Mouse (Mus musculus): ENCODE results near the gene Marf1. TPM values are rescaled to one million over a fixed set of nuclear protein-coding genes. Genes with fewer than 3 reads are reported as not detected.

Marf1 gene
- polyA plus RNA-seq, 1 experiment from 2014 or later: 10.3 TPM

DNA sequence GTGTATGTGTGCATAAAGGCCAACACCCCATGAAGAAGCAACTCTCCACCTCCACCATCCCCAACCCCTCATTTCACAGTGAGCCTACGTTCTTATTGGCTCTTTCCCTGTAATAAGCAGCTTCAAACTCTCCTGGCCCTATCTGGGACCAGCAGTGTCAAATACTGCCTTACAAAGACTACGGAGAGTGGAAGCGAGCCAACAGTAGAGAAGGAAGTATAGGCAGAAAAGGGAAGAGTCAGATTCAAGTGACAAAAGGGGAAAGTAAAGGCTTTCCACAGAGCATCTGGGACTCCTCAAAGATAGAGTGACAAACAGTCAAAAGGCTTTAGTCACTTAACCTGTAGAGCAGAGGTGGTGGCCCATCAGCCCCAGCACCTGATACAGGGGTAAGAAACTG, 50.4 kb downstream of the Marf1 start:
- 90% methylated on average over 3 of the region's 3 CpGs for WGBS
- Histone ChIP-seq H3K36me3 (ENCODE audit: control insufficient read depth, insufficient read depth, low read length) (peaks cover 20% of the 10 kb centered on the region), H3K27ac (ENCODE audit: low read depth, low read length) (no peak overlapping the region), H3K4me3 (ENCODE audit: low read depth, low read length) (no peak overlapping the region), H3K4me2 (no peak overlapping the region), H3K27me3 (replicated peaks; ENCODE audit: control insufficient read depth, insufficient read depth, low read length) (no peaks in the 10 kb centered on the region), H3K9ac (ENCODE audit: low read depth, low read length) (no peak overlapping the region), H3K9me3 (ENCODE audit: control insufficient read depth, low read length) (no peaks in the 10 kb centered on the region), H3K4me1 (replicated peaks; ENCODE audit: control insufficient read depth, insufficient read depth, low read length) (no peaks in the 10 kb centered on the region)
- DNase-seq (ENCODE audit: low spot score) (no peak), ATAC-seq (replicated peaks; ENCODE audit: low FRiP score) (no peak)

DNA sequence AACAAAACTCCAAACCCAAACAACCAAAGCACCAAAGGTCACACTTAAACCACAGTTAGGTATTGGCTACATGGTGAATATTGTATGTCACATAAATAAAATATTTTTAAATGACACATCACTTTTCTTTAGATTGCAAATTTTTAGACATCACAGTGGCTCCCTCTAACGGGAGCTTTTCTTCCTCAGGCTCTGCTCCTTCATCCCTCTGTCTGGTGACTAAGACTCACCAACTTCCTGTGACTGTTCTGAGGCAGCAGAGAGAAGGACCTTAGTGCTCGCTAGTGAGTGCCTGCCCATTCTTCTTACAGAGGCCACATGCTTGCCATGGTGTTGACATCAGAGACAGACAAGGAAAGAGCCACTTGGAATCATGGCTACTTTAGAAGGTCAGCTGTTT, 51.0 kb downstream of the Marf1 start:
- H3K4me2 ChIP-seq: no peak overlapping the region
- ATAC-seq (replicated peaks; ENCODE audit: low FRiP score) (no peak), DNase-seq (ENCODE audit: low spot score) (no peak)
- H3K9me3 ChIP-seq (ENCODE audit: control insufficient read depth, low read length): no peaks in the 10 kb centered on the region
- H3K27me3 ChIP-seq (replicated peaks; ENCODE audit: control insufficient read depth, insufficient read depth, low read length): no peaks in the 10 kb centered on the region
- H3K9ac ChIP-seq (ENCODE audit: low read depth, low read length): no peak overlapping the region
- WGBS: 61% methylated on average over 2 of the region's 2 CpGs
- H3K4me3 ChIP-seq (ENCODE audit: low read depth, low read length): no peak overlapping the region
- H3K36me3 ChIP-seq (ENCODE audit: control insufficient read depth, insufficient read depth, low read length): peaks cover 20% of the 10 kb centered on the region
- H3K27ac ChIP-seq (ENCODE audit: low read depth, low read length): no peak overlapping the region
- H3K4me1 ChIP-seq (replicated peaks; ENCODE audit: control insufficient read depth, insufficient read depth, low read length): no peaks in the 10 kb centered on the region

DNA sequence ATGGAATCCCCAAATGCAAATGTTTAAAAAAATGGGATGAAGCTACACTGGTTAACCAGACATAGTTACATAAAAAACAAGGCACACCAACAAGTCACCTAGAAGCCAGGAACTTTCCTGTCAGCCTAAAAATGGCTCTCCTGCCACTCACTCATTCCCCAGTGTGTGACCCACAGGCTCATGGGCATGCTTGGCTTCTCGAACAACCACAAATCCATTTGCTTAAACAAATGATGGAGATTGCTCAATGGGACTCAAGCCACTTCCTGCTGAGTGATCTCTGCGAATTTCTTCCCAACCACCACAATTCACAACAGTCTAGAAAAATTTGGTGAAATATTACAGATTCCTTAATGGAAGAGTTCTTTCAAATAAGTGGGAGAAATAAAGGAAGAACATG, 52.2 kb downstream of the Marf1 start:
- peaks cover 13% of the 10 kb centered on the region for H3K36me3 ChIP-seq (ENCODE audit: control insufficient read depth, insufficient read depth, low read length)

DNA sequence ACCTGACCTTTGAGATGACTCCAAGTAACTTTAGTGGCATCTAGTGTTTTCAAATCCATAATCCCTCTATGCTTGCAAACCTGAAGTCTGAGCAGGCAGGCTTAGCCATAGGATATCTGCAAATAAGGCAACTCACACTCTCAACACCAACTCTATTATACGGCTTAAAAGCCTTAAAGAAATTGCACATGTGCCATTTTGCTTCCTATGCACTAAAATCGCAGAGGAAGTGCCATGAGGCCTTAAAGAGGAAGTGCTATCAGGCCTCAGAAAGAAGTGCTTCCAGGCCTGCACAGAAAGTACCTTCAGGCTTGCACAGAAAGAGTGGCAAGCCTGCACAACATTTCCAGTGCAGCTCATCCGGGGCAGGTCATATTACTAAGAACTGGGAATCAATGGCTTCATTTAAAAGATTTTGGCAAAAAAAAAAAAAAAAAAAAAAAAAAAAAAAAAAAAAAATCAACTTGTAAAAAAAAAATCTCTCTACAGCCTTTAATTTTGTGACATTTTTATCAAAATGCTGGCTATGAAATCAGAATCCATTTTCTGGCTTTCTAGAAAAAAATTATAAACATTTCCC, 53.4 kb downstream of the Marf1 start:
- DNase-seq (ENCODE audit: low spot score): no peak
- no peak for ATAC-seq (replicated peaks; ENCODE audit: low FRiP score)
- H3K4me2 ChIP-seq: no peak overlapping the region
- peaks cover 13% of the 10 kb centered on the region for H3K36me3 ChIP-seq (ENCODE audit: control insufficient read depth, insufficient read depth, low read length)
- WGBS: 55% methylated on average over 3 of the region's 3 CpGs
- no peak overlapping the region for H3K27ac ChIP-seq (ENCODE audit: low read depth, low read length)
- no peaks in the 10 kb centered on the region for H3K27me3 ChIP-seq (replicated peaks; ENCODE audit: control insufficient read depth, insufficient read depth, low read length)
- no peaks in the 10 kb centered on the region for H3K9me3 ChIP-seq (ENCODE audit: control insufficient read depth, low read length)
- H3K9ac ChIP-seq (ENCODE audit: low read depth, low read length): no peak overlapping the region
- H3K4me1 ChIP-seq (replicated peaks; ENCODE audit: control insufficient read depth, insufficient read depth, low read length): no peaks in the 10 kb centered on the region
- no peak overlapping the region for H3K4me3 ChIP-seq (ENCODE audit: low read depth, low read length)

More for the DNA sequence above, 52.2 kb downstream of the Marf1 start:
- H3K9ac ChIP-seq (ENCODE audit: low read depth, low read length): no peak overlapping the region
- ATAC-seq (replicated peaks; ENCODE audit: low FRiP score) (no peak), DNase-seq (ENCODE audit: low spot score) (no peak)
- no peaks in the 10 kb centered on the region for H3K9me3 ChIP-seq (ENCODE audit: control insufficient read depth, low read length)
- no peak overlapping the region for H3K4me3 ChIP-seq (ENCODE audit: low read depth, low read length)
- H3K4me1 ChIP-seq (replicated peaks; ENCODE audit: control insufficient read depth, insufficient read depth, low read length): no peaks in the 10 kb centered on the region
- 60% methylated on average over 2 of the region's 2 CpGs for WGBS
- no peaks in the 10 kb centered on the region for H3K27me3 ChIP-seq (replicated peaks; ENCODE audit: control insufficient read depth, insufficient read depth, low read length)
- no peak overlapping the region for H3K27ac ChIP-seq (ENCODE audit: low read depth, low read length)
- no peak overlapping the region for H3K4me2 ChIP-seq

DNA sequence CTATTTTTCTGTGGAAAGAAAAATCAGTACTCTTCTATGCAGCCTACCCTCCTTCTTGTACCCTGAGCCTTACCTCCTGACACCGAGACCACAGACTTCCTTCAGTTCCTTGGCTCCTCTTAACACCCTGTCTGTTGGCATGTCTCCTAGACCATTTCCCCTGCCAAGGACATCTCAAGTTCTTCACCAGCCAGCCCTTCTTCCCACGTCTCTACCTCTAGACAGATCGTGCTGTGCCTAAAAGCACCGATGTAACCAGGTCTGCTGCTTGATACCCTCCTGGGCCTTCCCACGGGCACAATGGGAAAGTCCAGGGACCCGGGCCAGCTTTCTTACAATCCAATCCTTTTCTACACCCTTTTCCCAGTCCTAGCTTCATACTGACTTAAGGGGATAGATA, 57.3 kb downstream of the Marf1 start:
- Histone ChIP-seq H3K9ac (ENCODE audit: low read depth, low read length) (no peak overlapping the region), H3K9me3 (ENCODE audit: control insufficient read depth, low read length) (no peaks in the 10 kb centered on the region), H3K36me3 (ENCODE audit: control insufficient read depth, insufficient read depth, low read length) (peaks cover 3% of the 10 kb centered on the region; the same call in 1 of the 2 replicates), H3K4me1 (replicated peaks; ENCODE audit: control insufficient read depth, insufficient read depth, low read length) (no peaks in the 10 kb centered on the region), H3K4me2 (no peak overlapping the region), H3K27me3 (replicated peaks; ENCODE audit: control insufficient read depth, insufficient read depth, low read length) (no peaks in the 10 kb centered on the region), H3K27ac (ENCODE audit: low read depth, low read length) (no peak overlapping the region), H3K4me3 (ENCODE audit: low read depth, low read length) (no peak overlapping the region)
- ATAC-seq (replicated peaks; ENCODE audit: low FRiP score) (no peak), DNase-seq (ENCODE audit: low spot score) (no peak)
- WGBS: 86% methylated on average over 6 of the region's 6 CpGs

DNA sequence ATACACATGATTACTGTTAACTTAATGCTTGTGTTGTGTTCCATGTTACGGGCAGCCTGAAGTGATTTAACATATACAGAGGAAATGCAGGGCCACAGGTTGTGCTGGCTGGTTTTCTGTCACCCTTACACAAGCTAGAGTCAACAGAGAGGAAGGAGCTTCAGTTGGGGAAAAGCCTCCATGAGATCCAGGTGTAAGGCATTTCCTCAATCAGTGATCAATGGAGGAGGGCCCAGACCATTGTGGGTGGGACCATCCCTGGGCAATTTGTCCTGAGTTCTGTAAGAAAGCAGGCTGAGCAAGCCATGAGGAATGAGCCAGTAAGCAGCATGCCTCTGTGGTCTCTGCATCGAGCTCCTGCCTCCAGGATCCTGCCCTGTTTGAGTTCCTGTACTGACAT, 71.4 kb downstream of the Marf1 start:
- H3K27me3 ChIP-seq (replicated peaks; ENCODE audit: control insufficient read depth, insufficient read depth, low read length): no peaks in the 10 kb centered on the region
- no peak overlapping the region for H3K9ac ChIP-seq (ENCODE audit: low read depth, low read length)
- no peaks in the 10 kb centered on the region for H3K9me3 ChIP-seq (ENCODE audit: control insufficient read depth, low read length)
- ATAC-seq (replicated peaks; ENCODE audit: low FRiP score) (no peak), DNase-seq (ENCODE audit: low spot score) (no peak)
- 60% methylated on average over 2 of the region's 2 CpGs for WGBS
- no peak overlapping the region for H3K4me3 ChIP-seq (ENCODE audit: low read depth, low read length)
- no peaks in the 10 kb centered on the region for H3K36me3 ChIP-seq (ENCODE audit: control insufficient read depth, insufficient read depth, low read length)
- H3K4me2 ChIP-seq: no peak overlapping the region
- no peaks in the 10 kb centered on the region for H3K4me1 ChIP-seq (replicated peaks; ENCODE audit: control insufficient read depth, insufficient read depth, low read length)
- no peak overlapping the region for H3K27ac ChIP-seq (ENCODE audit: low read depth, low read length)

DNA sequence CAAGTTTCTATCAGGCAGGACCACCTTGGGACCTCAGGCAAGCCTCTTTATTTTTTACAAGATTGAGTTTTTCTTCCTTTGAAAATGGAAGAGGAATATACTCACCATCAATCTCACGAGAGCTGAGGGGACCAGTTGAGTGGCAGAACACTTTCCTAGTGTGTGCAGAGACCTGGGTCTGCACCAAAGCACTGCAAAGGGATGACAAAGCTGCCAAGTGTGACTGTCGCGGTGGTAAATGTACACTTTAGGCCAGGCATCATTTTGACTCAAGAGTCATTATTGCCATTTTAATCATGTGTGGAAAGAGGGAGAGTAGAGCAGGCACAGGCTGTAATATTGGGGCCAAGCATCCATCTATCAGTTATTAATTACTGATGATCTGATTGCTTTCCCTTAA, 73.9 kb downstream of the Marf1 start:
- no peaks in the 10 kb centered on the region for H3K9me3 ChIP-seq (ENCODE audit: control insufficient read depth, low read length)
- no peaks in the 10 kb centered on the region for H3K27me3 ChIP-seq (replicated peaks; ENCODE audit: control insufficient read depth, insufficient read depth, low read length)
- H3K36me3 ChIP-seq (ENCODE audit: control insufficient read depth, insufficient read depth, low read length): no peaks in the 10 kb centered on the region
- H3K4me1 ChIP-seq (replicated peaks; ENCODE audit: control insufficient read depth, insufficient read depth, low read length): no peaks in the 10 kb centered on the region
- no peak overlapping the region for H3K27ac ChIP-seq (ENCODE audit: low read depth, low read length)
- H3K4me2 ChIP-seq: no peak overlapping the region
- no peak for ATAC-seq (replicated peaks; ENCODE audit: low FRiP score)
- no peak overlapping the region for H3K9ac ChIP-seq (ENCODE audit: low read depth, low read length)
- DNase-seq (ENCODE audit: low spot score): no peak
- H3K4me3 ChIP-seq (ENCODE audit: low read depth, low read length): no peak overlapping the region
- 81% methylated on average over 3 of the region's 3 CpGs for WGBS

DNA sequence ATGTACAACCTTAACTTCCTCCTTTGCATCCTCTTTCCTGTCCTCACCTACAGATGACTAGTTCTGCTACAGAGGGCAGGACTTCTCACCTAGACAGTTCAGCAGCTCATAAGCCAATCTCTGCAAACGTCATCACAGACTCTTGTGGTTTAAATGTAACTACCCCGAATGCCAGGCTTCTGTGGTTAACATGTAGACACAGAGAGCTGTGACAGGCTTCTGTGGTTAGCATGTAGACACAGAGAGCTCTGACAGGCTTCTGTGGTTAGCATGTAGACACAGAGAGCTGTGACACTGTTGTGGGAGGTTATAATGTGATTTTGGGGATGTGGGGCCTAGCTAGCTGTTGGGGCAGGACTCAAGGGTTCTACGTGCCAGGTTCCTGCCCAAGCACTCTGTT, 74.9 kb downstream of the Marf1 start:
- no peak for DNase-seq (ENCODE audit: low spot score)
- WGBS: 52% methylated on average over 3 of the region's 3 CpGs
- Histone ChIP-seq H3K27me3 (replicated peaks; ENCODE audit: control insufficient read depth, insufficient read depth, low read length) (no peaks in the 10 kb centered on the region), H3K36me3 (ENCODE audit: control insufficient read depth, insufficient read depth, low read length) (no peaks in the 10 kb centered on the region), H3K4me3 (ENCODE audit: low read depth, low read length) (no peak overlapping the region), H3K9me3 (ENCODE audit: control insufficient read depth, low read length) (no peaks in the 10 kb centered on the region), H3K9ac (ENCODE audit: low read depth, low read length) (no peak overlapping the region), H3K4me1 (replicated peaks; ENCODE audit: control insufficient read depth, insufficient read depth, low read length) (no peaks in the 10 kb centered on the region), H3K27ac (ENCODE audit: low read depth, low read length) (no peak overlapping the region), H3K4me2 (no peak overlapping the region)
- no peak for ATAC-seq (replicated peaks; ENCODE audit: low FRiP score)

DNA sequence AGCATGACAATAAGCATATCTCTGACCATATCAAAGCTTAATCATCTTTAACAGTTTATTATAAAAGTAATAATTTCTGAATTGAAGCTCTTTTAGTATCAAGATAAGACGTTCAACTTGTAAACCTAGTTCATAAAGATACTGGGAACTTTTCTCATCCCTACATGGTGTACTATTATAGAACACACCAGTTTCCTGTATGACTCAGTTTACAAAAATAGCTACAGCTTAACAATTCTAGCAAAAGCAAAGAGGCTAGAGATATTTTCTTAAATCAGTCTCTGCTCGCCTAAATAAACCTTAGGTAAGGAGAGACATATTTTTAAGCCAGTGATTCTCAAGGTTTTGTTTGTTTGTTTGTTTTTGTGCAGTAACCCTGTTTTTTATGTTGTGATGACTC, 80.2 kb downstream of the Marf1 start:
- ATAC-seq (replicated peaks; ENCODE audit: low FRiP score): no peak
- H3K27me3 ChIP-seq (replicated peaks; ENCODE audit: control insufficient read depth, insufficient read depth, low read length): no peaks in the 10 kb centered on the region
- WGBS: 68% methylated on average over 2 of the region's 2 CpGs
- no peaks in the 10 kb centered on the region for H3K9me3 ChIP-seq (ENCODE audit: control insufficient read depth, low read length)
- no peaks in the 10 kb centered on the region for H3K36me3 ChIP-seq (ENCODE audit: control insufficient read depth, insufficient read depth, low read length)
- H3K27ac ChIP-seq (ENCODE audit: low read depth, low read length): no peak overlapping the region
- no peaks in the 10 kb centered on the region for H3K4me1 ChIP-seq (replicated peaks; ENCODE audit: control insufficient read depth, insufficient read depth, low read length)
- no peak overlapping the region for H3K9ac ChIP-seq (ENCODE audit: low read depth, low read length)
- no peak overlapping the region for H3K4me2 ChIP-seq
- H3K4me3 ChIP-seq (ENCODE audit: low read depth, low read length): no peak overlapping the region
- DNase-seq (ENCODE audit: low spot score): no peak
